Mouse (Mus musculus) ovary, adult 18-20 months (tissue): ENCODE data around the gene Akap13.

Source experiments
- DNase-seq: peaks from one replicate; pipeline ENCODE4 v3.0.0; 2022; ENCODE audit warnings: low spot score, mixed read lengths

The Akap13 gene

GRCm38 (mm10) chr7:75516716-75517619 is 61.6 kb downstream of the Akap13 start:
- DNase-seq, result no peak

GRCm38 (mm10) chr7:75520531-75520930 is 65.2 kb downstream of the Akap13 start:
- no peak for DNase-seq

GRCm38 (mm10) chr7:75521199-75521598 is 65.9 kb downstream of the Akap13 start:
- no peak for DNase-seq

GRCm38 (mm10) chr7:75522226-75522625 is 66.9 kb downstream of the Akap13 start:
- no peak for DNase-seq

- no peak for DNase-seq
These were observed 69.6 kb downstream of the Akap13 start for GRCm38 (mm10) chr7:75524789-75525569.

GRCm38 (mm10) chr7:75525716-75526401 is 70.5 kb downstream of the Akap13 start:
- DNase-seq, result no peak

GRCm38 (mm10) chr7:75528751-75529150 is 73.4 kb downstream of the Akap13 start:
- DNase-seq, result no peak

- DNase-seq, result no peak
These were observed 74.6 kb downstream of the Akap13 start for GRCm38 (mm10) chr7:75529857-75530437.

- DNase-seq, result no peak
These were observed 75.3 kb downstream of the Akap13 start for GRCm38 (mm10) chr7:75530642-75531041.

GRCm38 (mm10) chr7:75533079-75533478 is 77.7 kb downstream of the Akap13 start:
- no peak for DNase-seq

GRCm38 (mm10) chr7:75536298-75536697 is 81.0 kb downstream of the Akap13 start:
- DNase-seq, result no peak

- no peak for DNase-seq
These were observed 82.2 kb downstream of the Akap13 start for GRCm38 (mm10) chr7:75537567-75537966.

- DNase-seq, result no peak
These were observed 83.2 kb downstream of the Akap13 start for GRCm38 (mm10) chr7:75538513-75538912.

- DNase-seq, result no peak
These were observed 83.8 kb downstream of the Akap13 start for GRCm38 (mm10) chr7:75539168-75539567.

- DNase-seq, result no peak
These were observed 94.5 kb downstream of the Akap13 start for GRCm38 (mm10) chr7:75549856-75550255.

GRCm38 (mm10) chr7:75550791-75551336 is 95.5 kb downstream of the Akap13 start:
- DNase-seq, result no peak

GRCm38 (mm10) chr7:75553002-75553666 is 97.8 kb downstream of the Akap13 start:
- no peak for DNase-seq

GRCm38 (mm10) chr7:75553667-75554045 is 98.3 kb downstream of the Akap13 start:
- no peak for DNase-seq

- DNase-seq, result no peak
These were observed 98.7 kb downstream of the Akap13 start for GRCm38 (mm10) chr7:75554065-75554464.

GRCm38 (mm10) chr7:75555940-75556339 is 100.6 kb downstream of the Akap13 start:
- no peak for DNase-seq

GRCm38 (mm10) chr7:75558225-75558624 is 102.9 kb downstream of the Akap13 start:
- no peak for DNase-seq
